Mouse (Mus musculus) spleen, adult 2 months (tissue): ENCODE measurements around the gene Zbtb20. TPM values are rescaled to one million over a fixed set of nuclear protein-coding genes. Genes with fewer than 3 reads are reported as not detected.

Experiments used
- DNase-seq, 2 experiments: peaks; one replicate each; pipeline versions ENCODE4 v3.0.0 to v3.0.0-alpha.2; 2012 to 2021; ENCODE audit warnings: low spot score in 2 of 2, low read depth in 1 of 2
- H3K27ac ChIP-seq: fragments of 200-500 bp; 2 replicates; pipeline ENCODE4 v1.5.1; 2012; ENCODE audit warnings: low read length, inconsistent platforms; ENCODE audit not compliant: insufficient read depth
- H3K27me3 ChIP-seq: fragments of 200-500 bp; 2 replicates; pipeline ENCODE4 v1.6.1; 2012; ENCODE audit warnings: mild to moderate bottlenecking, moderate library complexity, low read length, inconsistent platforms; ENCODE audit not compliant: control insufficient read depth, insufficient read depth
- H3K36me3 ChIP-seq: fragments of 200-500 bp; 2 replicates; pipeline ENCODE4 v1.6.1; 2012; ENCODE audit warnings: mild to moderate bottlenecking, low read length, inconsistent platforms; ENCODE audit not compliant: control insufficient read depth, insufficient read depth
- H3K4me1 ChIP-seq: fragments of 200-500 bp; 2 replicates; pipeline ENCODE4 v1.6.1; 2011; ENCODE audit warnings: inconsistent platforms; ENCODE audit not compliant: control insufficient read depth, insufficient read depth, insufficient read length
- H3K4me3 ChIP-seq: fragments of 200-500 bp; 2 replicates; pipeline ENCODE4 v1.5.1; 2011; ENCODE audit warnings: mild to moderate bottlenecking, inconsistent platforms; ENCODE audit not compliant: insufficient read depth, insufficient read length; ENCODE audit errors: extremely low read depth
- CTCF ChIP-seq: fragments of 200-500 bp; IDR thresholded peaks from 2 replicates; pipeline ENCODE4 v1.5.1; 2011; ENCODE audit warnings: mild to moderate bottlenecking, inconsistent platforms; ENCODE audit not compliant: insufficient read depth, insufficient read length, insufficient replicate concordance; ENCODE audit errors: extremely low read depth
- POLR2A ChIP-seq: fragments of 200-500 bp; IDR thresholded peaks from 2 replicates; pipeline ENCODE4 v1.6.1; 2011; ENCODE audit warnings: low read depth, low read length, inconsistent platforms
- WGBS: fragments of 180-500 bp; shearing (Covaris S2); methylation state at CpG from one replicate; pipeline ENCODE4 v1.1.7; 2018; 5-methylcytosine and 5-hydroxymethylcytosine counted together
- polyA plus RNA-seq: library from polyadenylated mRNA; depleted of rRNA; stranded (reverse); fragments of >200 nt; gene quantifications from 2 replicates; pipeline ENCODE4 v1.2.3, GENCODE M21; 2012

Zbtb20 gene
- polyA plus RNA-seq, 1 experiment: 8.6 TPM

GRCm38 (mm10) chr16:43674400-43674799 is 798.7 kb downstream of the Zbtb20 start:
- WGBS: 88% methylated on average over 3 of the region's 3 CpGs
- no peaks in the 10 kb centered on the region for H3K36me3 ChIP-seq
- TF ChIP-seq CTCF (no peak), POLR2A (no peak)
- DNase-seq: no peak
- no peaks in the 10 kb centered on the region for H3K4me1 ChIP-seq
- H3K27me3 ChIP-seq: no peaks in the 10 kb centered on the region
- no peak overlapping the region for H3K27ac ChIP-seq
- H3K4me3 ChIP-seq: no peak overlapping the region

- no peak overlapping the region for H3K27ac ChIP-seq
- H3K27me3 ChIP-seq: no peaks in the 10 kb centered on the region; the same call in 1 of the 2 replicates
- H3K36me3 ChIP-seq: no peaks in the 10 kb centered on the region
- no peak overlapping the region for H3K4me3 ChIP-seq
- TF ChIP-seq POLR2A: no peak
- no peak for TF ChIP-seq CTCF
- H3K4me1 ChIP-seq: peaks cover 13% of the 10 kb centered on the region; the same call in 1 of the 2 replicates
- DNase-seq: no peak
- 86% methylated on average over 2 of the region's 2 CpGs for WGBS
Measured at GRCm38 (mm10) chr16:43687968-43688367, 812.3 kb downstream of the Zbtb20 start.

GRCm38 (mm10) chr16:43690211-43690690 is 814.6 kb downstream of the Zbtb20 start:
- Histone ChIP-seq H3K27me3 (no peaks in the 10 kb centered on the region; the same call in 1 of the 2 replicates), H3K27ac (peak overlapping the region; percentile 42), H3K4me1 (peaks cover 13% of the 10 kb centered on the region; the same call in 1 of the 2 replicates), H3K4me3 (no peak overlapping the region), H3K36me3 (no peaks in the 10 kb centered on the region)
- WGBS: 30% methylated on average over 3 of the region's 3 CpGs
- TF ChIP-seq CTCF (no peak), POLR2A (no peak)
- peak in 1 of 2 experiments; percentile 24 for DNase-seq

GRCm38 (mm10) chr16:43690912-43691311 is 815.2 kb downstream of the Zbtb20 start:
- peaks cover 13% of the 10 kb centered on the region; the same call in 1 of the 2 replicates for H3K4me1 ChIP-seq

GRCm38 (mm10) chr16:43691741-43692140 is 816.1 kb downstream of the Zbtb20 start:
- TF ChIP-seq CTCF (no peak), POLR2A (no peak)
- no peak overlapping the region for H3K27ac ChIP-seq
- H3K27me3 ChIP-seq: no peaks in the 10 kb centered on the region
- no peak for DNase-seq
- peaks cover 13% of the 10 kb centered on the region; the same call in 1 of the 2 replicates for H3K4me1 ChIP-seq
- H3K36me3 ChIP-seq: no peaks in the 10 kb centered on the region
- 92% methylated on average over 5 of the region's 5 CpGs for WGBS
- H3K4me3 ChIP-seq: no peak overlapping the region

More at GRCm38 (mm10) chr16:43690912-43691311, 815.2 kb downstream of the Zbtb20 start:
- no peak overlapping the region for H3K27ac ChIP-seq
- TF ChIP-seq POLR2A (no peak), CTCF (no peak)
- H3K4me3 ChIP-seq: no peak overlapping the region
- no peaks in the 10 kb centered on the region; the same call in 1 of the 2 replicates for H3K27me3 ChIP-seq
- DNase-seq: no peak
- WGBS: 59% methylated on average over 2 of the region's 2 CpGs
- H3K36me3 ChIP-seq: no peaks in the 10 kb centered on the region
